Mouse (Mus musculus): ENCODE measurements around the gene Smim6. TPM values are rescaled to one million over a fixed set of nuclear protein-coding genes. Genes with fewer than 3 reads are reported as not detected.

The Smim6 gene
- total RNA-seq, 2 experiments from 2014 or later, result not detected

DNA sequence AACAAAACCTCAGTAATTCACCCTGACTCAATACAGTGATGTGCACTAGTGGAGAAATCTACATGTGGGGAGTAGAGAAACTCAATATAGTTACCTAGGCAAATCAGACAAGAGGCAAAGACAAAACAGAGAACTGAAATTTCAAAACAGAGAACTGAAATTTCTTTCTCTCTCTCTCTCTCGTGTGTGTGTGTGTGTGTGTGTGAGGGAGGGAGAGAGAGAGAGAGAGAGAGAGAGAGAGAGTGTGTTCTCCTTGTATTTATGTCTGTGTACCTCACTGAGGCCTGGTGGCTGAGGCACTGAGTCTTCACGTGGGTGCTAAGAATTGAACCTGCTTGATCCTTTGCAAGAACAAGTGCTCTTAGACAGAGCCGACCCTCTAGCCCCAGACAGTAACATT is 18.0 kb downstream of the Smim6 start:
- intact Hi-C loops (cut with DNase I; ENCODE audit: low total_unique reads), result no loop called here

DNA sequence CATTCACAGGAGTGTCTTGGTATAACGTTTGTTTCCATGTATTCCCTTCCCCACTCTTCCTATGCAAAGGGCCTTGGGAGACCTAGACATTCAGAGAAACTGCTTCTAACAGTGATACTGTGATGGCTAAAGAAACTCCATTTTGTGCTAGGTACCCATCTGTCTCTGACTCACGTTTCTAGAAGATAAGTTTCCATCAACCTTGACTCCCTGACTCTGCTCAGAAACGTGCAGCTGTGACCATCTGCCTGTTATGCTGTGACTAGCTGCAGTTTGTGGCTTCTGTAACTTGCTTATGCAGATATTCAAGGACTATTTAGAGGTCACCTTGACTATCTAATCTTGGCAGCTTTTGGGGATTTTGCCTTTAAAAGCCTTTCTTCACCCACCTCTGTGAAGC is 19.4 kb downstream of the Smim6 start:
- no peak for DNase-seq
- intact Hi-C loops (cut with DNase I; ENCODE audit: low total_unique reads), result no loop called here

More for the DNA sequence above, 18.0 kb downstream of the Smim6 start:
- DNase-seq, result no peak

DNA sequence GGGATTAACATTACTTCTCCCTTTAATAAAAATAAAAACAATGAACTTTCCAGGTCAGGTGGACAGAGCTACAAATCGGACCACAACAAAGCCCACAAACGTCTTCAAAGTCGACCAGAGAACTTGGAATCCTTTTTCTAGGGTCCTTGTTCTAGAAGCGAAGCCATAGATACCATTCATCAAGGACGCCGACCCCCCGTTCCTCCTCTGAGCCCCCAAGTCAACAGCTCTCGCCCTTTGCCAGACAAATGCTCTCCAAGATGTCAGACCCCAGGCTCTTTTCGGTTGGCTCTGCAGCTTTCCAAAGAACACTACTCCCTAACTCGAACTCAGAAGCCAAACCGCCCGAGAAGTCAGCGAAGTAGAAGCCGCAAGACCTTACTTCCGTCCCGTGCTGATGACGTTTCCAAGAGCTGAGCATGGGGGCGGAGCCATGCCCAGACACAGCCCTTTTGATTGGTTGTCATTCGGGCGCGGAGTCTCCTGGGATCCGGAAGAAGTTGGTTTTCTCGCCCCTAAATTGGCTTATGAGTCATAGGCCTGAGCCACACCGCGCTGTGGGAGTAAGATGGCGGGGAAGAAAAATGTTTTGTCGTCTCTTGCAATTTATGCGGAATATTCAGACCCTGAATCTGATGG is 21.4 kb downstream of the Smim6 start, which contains the start of the genes Sap30bp and Recql5:
Sap30bp (plus strand) TSS at position 175 of the 639 bp plus-strand sequence.
Recql5 (minus strand) TSS at position 370 of the 639 bp plus-strand sequence.
- intact Hi-C loops (cut with DNase I; ENCODE audit: low total_unique reads), result no loop called here
- DNase-seq, result peak; percentile 97

DNA sequence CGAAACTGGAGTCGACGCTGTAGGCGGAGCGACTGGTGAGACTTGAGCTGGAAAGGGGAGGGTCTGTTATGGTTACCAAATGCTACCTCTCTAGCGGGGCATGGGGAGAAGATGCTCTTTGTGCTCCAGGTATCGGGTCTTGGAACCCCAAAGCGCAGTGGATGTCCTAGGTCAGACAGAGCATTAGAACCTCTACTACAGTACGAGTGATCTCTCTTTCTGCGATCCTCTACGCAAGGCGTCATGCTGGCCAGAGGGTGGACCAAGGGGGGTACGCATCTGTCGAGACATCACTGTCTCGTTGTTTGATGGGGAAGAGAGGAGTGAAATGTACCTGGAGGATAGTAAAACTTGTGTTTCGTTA is 21.9 kb downstream of the Smim6 start:
- no peak for DNase-seq
- intact Hi-C loops (cut with DNase I; ENCODE audit: low total_unique reads), result no loop called here

DNA sequence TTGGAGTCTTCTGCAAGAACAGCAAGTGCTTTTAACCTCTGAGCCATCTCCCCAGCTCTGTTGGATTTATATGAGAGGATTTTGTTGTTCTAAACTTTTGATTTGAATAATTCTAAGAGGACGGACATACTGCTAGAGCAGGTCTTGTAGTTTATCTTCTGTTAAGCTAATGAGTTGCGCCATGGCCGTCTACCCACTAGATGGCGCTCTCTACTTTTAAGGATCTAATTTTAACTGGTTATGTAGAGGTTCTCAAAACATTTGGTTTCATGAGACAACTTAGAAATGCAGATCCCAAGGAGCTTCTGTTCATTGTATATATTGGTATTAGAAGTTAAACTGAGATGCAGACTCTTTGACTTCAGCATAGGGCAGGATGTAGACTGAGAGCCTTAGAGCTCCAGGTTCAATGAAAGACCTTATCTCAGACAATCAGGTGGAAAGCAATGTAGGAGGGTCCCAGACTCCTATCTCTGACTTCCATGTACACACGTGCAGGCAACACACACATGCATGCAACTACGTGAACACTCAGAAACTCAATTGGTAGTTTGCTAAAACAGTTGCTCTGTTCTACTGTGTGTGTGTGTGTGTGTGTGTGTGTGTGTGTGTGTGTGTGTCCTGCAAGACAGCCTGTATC is 28.0 kb downstream of the Smim6 start:
- intact Hi-C loops (cut with DNase I; ENCODE audit: low total_unique reads), result loop anchor here (2.0 kb wide), 1 partner anchor 61 kb away; no protein-coding TSS in a partner anchor
- DNase-seq, result peak; percentile 51

DNA sequence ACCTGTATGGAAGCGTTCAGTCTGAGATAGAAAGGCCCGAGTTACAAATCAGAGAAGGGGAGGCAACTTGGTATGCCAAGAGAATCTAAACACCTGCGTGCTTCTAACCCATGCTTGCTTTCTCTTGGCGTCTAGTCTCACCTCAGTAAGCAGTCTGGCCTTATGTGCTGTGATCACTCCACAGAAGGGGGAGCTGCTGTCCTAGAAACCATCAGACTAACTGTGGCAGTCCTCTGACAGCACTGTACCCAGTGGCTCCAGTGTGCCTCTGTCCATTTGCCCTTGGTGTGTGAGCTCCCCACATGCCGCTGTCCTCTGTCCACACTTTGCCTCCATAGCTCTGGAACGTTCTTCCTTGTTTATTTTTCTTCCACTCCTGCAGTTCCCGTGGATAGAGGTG is 30.2 kb downstream of the Smim6 start:
- intact Hi-C loops (cut with DNase I; ENCODE audit: low total_unique reads), result no loop called here
- no peak for DNase-seq

DNA sequence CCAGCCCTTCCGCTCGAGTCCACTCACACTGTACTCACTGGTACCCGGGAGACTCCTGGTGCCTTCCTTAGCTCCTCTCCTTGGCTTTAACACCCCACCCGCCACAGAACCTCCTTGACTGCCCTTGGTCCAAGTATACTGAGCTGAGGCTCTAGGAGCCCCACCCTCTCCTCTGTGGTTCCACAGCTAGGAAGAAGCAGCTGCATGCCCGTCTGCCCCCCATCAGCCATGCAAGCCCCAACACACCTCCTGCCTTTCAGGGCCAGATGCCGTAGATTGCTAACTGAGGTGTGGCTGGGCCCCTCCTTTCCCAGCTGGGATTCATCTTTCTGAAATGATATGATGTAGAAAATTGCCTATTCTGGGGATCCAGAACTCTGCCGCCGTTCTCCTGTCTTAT is 33.4 kb downstream of the Smim6 start:
- DNase-seq, result no peak
- intact Hi-C loops (cut with DNase I; ENCODE audit: low total_unique reads), result no loop called here

DNA sequence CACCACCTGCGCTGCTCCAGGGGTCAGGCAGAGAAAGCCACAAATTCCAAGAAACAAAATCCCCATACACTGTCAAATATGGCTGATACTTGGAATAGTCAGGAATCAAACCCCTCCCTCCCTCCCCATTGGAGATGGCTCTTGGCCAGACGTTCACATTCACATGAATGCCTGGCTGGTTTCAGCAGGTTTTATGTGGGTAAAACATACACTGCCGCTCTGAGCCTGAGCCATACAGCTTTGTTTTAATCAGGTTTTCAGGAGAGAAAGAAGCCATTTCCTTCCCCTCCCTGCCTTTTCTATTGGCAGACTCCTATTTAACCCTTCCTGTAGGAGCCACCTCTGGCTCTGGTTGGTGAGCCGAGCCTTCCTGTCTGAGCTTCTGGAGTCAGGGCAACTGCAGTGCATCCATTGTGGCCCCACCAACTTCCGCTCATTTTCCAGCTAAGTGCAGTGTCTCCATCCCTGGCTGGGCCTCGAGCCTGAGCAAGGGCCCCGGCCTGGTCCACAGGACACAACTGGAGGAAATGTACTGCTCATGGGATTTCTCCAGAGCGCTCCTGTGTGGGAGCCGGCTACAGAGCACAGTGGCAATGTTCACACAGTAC is 34.5 kb downstream of the Smim6 start:
- intact Hi-C loops (cut with DNase I; ENCODE audit: low total_unique reads), result no loop called here
- DNase-seq, result no peak

DNA sequence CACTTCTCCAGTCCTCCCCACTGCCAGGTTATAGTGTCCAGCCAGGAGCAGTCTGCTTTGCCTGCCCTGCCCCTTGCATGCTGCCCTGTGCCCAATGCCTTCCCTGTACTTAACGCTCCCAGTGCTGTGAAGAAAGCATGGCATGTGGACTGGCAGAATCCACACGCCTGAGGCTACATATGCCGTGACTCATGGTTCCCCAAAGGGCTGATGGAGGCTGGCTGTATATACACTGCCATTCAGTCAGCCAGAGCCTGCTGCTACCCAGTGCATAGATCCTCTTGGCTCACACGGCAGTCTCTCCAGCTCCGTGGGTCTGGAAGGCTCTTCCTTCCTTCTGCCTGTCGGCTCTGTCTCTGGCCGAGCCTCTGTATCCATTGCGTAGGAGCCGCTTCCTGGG is 36.5 kb downstream of the Smim6 start:
- intact Hi-C loops (cut with DNase I; ENCODE audit: low total_unique reads), result no loop called here
- no peak for DNase-seq

DNA sequence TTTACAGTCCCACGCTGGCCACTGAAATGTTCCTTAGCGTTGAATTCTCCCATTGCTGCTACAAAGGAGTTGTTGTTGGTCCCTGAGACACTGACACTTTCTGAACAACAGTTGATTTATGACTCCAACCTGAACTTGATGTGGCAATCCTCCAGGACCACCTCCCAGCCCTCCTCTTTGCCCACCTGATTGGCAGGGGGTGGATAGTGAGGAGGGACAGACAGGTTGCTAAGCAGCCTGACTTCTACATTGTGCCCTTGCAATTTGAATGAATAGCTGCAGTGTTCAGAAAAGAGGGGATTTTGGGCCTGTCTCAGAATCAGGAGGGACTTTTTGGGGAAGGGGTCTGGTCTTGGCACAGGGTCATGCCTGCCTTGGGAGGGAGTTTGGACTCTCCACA is 38.9 kb downstream of the Smim6 start:
- DNase-seq, result no peak
- intact Hi-C loops (cut with DNase I; ENCODE audit: low total_unique reads), result no loop called here

DNA sequence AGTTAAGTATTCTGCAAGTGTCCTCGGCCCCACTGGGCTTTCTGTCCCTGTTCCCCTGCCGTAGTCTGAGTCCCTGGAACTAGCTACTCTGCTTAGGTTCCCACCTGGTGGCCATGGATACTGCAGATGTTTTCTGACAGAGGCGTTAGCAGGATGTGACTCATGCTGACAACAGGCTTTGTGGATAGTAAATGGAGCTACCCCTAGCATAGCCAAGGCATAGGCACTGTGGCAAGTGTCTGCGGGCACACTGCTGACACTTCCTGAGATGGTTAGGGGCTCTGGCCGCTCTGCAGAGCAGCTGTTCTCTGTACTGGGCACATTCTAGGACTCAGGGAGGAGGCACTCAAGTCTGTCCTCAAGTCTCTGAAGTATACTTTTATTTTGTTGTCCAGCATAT is 42.9 kb downstream of the Smim6 start:
- intact Hi-C loops (cut with DNase I; ENCODE audit: low total_unique reads), result no loop called here
- DNase-seq, result no peak

DNA sequence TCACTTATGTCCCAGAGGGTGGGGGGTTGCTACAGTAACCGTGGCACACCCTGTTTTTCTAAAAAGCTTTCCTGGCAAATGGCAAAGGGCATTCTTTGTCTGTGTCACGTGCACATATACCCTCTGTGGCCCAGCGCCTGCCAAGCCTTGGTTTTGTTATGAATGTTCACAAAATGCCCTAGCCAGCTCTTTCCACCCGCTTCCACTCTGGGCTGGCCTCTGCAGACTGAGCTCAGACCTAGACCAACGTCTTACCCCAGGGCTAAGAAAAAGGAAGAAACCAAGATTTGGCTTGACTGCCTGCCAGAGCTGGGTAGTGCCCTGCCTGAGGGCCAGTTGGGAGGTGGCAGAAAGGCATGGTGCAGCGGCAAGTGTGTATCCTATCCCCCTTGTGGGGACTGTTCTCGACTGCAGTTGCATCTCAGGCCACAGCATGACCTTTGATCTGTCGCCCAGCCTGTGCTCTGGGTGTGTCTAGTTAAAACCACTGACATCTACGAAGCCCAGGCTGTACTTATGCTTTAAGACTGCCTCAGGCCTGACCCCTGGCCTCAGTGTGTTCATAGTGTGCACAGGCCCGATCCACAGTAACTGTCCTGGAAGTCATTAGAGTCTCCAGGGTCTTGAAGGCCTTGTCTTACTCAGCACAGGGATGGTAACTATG is 43.5 kb downstream of the Smim6 start:
- DNase-seq, result no peak
- intact Hi-C loops (cut with DNase I; ENCODE audit: low total_unique reads), result no loop called here

DNA sequence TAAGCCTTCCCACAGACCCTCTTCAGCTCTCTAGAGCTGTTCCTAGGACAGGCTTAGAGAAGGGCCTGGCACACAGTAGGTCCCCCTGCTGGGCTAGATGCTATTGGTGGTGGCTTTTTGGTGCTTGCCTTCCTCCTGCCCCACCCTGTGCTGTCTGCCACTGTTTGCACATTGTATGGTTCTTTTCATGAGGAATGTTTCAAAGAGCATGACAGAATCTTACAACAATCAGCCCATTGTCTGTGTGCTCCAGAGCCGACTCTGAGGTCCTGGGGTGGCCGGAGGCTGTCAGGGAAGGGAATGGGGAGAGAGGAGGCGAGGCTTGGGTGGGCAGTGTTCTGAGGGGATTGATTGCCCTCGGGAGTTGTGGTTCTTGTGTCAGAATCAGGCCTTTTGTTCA is 44.6 kb downstream of the Smim6 start:
- DNase-seq, result no peak

DNA sequence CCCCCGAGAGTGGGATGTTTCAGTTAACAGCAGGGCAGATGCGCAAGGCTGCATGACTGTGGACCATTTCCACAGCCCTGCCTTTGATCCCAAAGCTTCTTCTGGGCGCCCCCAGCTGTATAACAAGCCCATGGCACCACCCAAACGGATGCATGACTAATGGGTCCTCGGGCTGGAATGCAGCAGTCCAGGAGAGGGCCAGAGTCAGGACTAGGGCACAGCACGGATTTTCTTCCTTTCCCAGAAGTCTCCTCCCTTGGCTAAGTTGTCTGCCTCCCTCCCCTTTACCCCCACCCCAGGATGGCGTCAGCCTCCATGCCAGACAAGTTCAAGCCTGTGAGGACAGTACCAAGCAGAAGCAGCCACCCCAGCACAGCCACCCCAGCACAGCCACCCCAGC is 46.2 kb downstream of the Smim6 start:
- no peak for DNase-seq
- intact Hi-C loops (cut with DNase I; ENCODE audit: low total_unique reads), result no loop called here

More for the DNA sequence above, 44.6 kb downstream of the Smim6 start:
- intact Hi-C loops (cut with DNase I; ENCODE audit: low total_unique reads), result no loop called here

DNA sequence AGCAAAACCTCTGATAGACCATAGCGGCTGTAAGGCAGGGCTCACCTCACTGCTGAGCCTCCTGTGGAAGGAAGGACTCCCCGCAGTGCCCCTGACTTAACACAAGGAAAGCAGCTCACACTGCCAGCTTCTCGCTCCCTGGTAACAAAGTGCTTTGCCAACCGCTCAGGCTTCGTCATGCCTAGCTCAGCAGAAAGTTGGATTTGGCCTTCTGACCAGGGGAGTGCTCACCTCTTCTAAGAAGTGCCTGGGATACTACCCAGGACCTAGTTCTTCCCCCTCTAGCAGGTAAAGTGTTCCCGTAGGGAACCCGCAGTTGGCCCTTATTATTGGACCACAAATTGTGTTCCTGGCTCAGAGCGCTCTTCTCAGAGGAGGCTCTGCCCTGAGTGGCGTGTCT is 47.2 kb downstream of the Smim6 start:
- DNase-seq, result no peak
- intact Hi-C loops (cut with DNase I; ENCODE audit: low total_unique reads), result no loop called here

DNA sequence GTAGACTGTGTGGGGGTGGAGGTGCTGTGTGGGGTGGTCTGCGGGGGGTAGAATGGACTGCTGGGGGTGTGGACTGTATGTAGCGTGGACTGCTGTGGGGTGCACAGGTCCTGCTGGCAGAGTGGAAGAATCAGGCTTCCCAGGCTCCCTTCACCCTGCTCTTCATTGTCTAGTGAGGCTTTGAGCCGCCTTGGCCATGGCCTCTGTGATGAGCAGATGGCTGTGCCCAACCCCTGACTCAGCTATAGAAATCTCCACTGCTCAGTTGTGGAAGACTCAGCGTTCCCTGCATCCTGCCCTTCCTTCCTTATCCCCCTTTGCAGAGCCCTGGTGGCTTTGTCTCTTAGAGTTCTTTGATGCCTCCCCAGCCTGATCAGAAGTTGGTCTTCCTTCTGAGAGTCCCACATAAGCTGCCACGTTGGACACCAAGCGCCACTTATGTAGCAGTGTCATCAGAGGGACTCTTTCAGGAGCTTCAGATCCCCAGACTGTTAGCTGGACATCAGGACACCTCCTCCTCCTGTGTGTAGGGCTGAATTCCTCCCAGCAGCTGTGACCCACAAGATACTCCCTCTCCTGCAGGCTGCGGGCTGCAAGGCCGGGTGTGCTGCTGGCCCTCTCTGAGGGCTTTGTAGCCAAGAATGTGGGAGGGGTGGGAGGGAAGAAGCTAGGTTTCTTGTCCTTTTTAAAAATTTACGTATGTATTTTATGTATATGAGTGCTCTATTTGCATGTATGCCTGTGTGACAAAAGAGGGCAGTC is 51.0 kb downstream of the Smim6 start:
- no peak for DNase-seq
- intact Hi-C loops (cut with DNase I; ENCODE audit: low total_unique reads), result no loop called here
